Comparison of ENCODE assay signal across 8 mouse cellular contexts in genomic region chr7:97842806-97843570, GRCm38 (mm10). TPM values are rescaled to one million over a fixed set of nuclear protein-coding genes. Genes with fewer than 3 reads are reported as not detected.
DNase-seq lines count a peak whose midpoint lies in the region; ATAC-seq and TF ChIP-seq lines count a peak whose summit lies in the region.

No protein-coding gene starts in this region.

- no peaks in the 10 kb centered on the region for H3K4me1 ChIP-seq in MEL (ENCODE audit: control insufficient read depth in 1 of 2, insufficient read depth in 2 of 2, low read length in 2 of 2)
- H3K4me1 ChIP-seq in cerebellum, adult 2 months (ENCODE audit: control insufficient read depth, insufficient read depth, low read length), result peaks cover 3% of the 10 kb centered on the region; the same call in 1 of the 2 replicates
- peaks cover 16% of the 10 kb centered on the region for H3K4me1 ChIP-seq in forebrain, postnatal 0 days (ENCODE audit: insufficient read depth)
- H3K4me1 ChIP-seq in lung, adult 2 months (ENCODE audit: control insufficient read depth, insufficient read depth, low read length), result no peaks in the 10 kb centered on the region; the same call in 1 of the 2 replicates

- H3K79me2 ChIP-seq in MEL (ENCODE audit: control insufficient read depth, insufficient read depth, low read length, poor library complexity), result no peaks in the 10 kb centered on the region

- peak; percentile 90 for DNase-seq in MEL (ENCODE audit: low read depth, low spot score)
- DNase-seq in cerebellum, adult 2 months, result peak; percentile 90 to 93
- peak; percentile 92 for DNase-seq in forebrain, postnatal 0 days
- peak; percentile 33 to 43 for DNase-seq in heart, postnatal 36 days
- peak; percentile 86 to 87 for DNase-seq in layer of hippocampus, adult 2 months (ENCODE audit: low spot score in 2 of 2)
- DNase-seq in lung, adult 2 months, result peak; percentile 56
- DNase-seq in testis, postnatal 14 days (ENCODE audit: low spot score), result peak; percentile 53

- H3K4me3 ChIP-seq in MEL (ENCODE audit: control insufficient read depth in 1 of 2, insufficient read depth in 1 of 2, low read depth in 2 of 2, low read length in 2 of 2), result peak overlapping the region; percentile 61 to 64
- H3K4me3 ChIP-seq in cerebellum, adult 2 months (replicated peaks; ENCODE audit: insufficient read depth, low read depth, low read length), result peak overlapping the region; percentile 90
- H3K4me3 ChIP-seq in forebrain, postnatal 0 days (ENCODE audit: low read depth, low read length), result peak overlapping the region; percentile 60
- H3K4me3 ChIP-seq in layer of hippocampus, adult 2 months, result peak overlapping the region; percentile 80
- H3K4me3 ChIP-seq in lung, adult 2 months (replicated peaks; ENCODE audit: extremely low read depth, low read depth, low read length), result peak overlapping the region; percentile 62

- H3K36me3 ChIP-seq in MEL (ENCODE audit: control insufficient read depth in 1 of 2, insufficient read depth in 2 of 2, low read length in 2 of 2), result no peaks in the 10 kb centered on the region
- no peaks in the 10 kb centered on the region for H3K36me3 ChIP-seq in forebrain, postnatal 0 days (ENCODE audit: insufficient read depth)

- no peak for TF ChIP-seq RAD21 in MEL (IDR thresholded peaks at IDR 0.05; ENCODE audit: low read depth, low read length)

- 1% methylated on average over 22 of the region's 22 CpGs for WGBS in cerebellum, adult 2 months
- WGBS in forebrain, postnatal 0 days, result 3% methylated on average over 22 of the region's 22 CpGs
- 7% methylated on average over 22 of the region's 22 CpGs for WGBS in lung, adult 2 months

- no peak overlapping the region for H3K27ac ChIP-seq in MEL (ENCODE audit: control insufficient read depth, low read depth, low read length)
- H3K27ac ChIP-seq in cerebellum, adult 2 months (ENCODE audit: insufficient read depth, low read length), result peak overlapping the region; percentile 75
- H3K27ac ChIP-seq in forebrain, postnatal 0 days (ENCODE audit: low read depth, low read length), result peak overlapping the region; percentile 94
- H3K27ac ChIP-seq in layer of hippocampus, adult 2 months, result peak overlapping the region; percentile 96

- TF ChIP-seq CTCF in MEL (IDR thresholded peaks at IDR 0.05 in 2 of 3, conservative IDR thresholded peaks at IDR 0.05 in 1 of 3; ENCODE audit: control insufficient read depth in 1 of 3, insufficient read depth in 1 of 3, low read depth in 2 of 3, low read length in 3 of 3, poor library complexity in 1 of 3, severe bottlenecking in 1 of 3), result peak in 2 of 3 experiments; percentile 4 to 16; a peak in 1 of 6 replicates
- TF ChIP-seq CTCF in cerebellum, adult 2 months (IDR thresholded peaks at IDR 0.05; ENCODE audit: borderline replicate concordance, insufficient read depth, low read depth, low read length), result no peak
- peak; percentile 52 for TF ChIP-seq CTCF in forebrain, postnatal 0 days (IDR thresholded peaks at IDR 0.05; ENCODE audit: low read depth)
- peak; percentile 49 for TF ChIP-seq CTCF in layer of hippocampus, adult 2 months (conservative IDR thresholded peaks at IDR 0.05)
- no peak for TF ChIP-seq CTCF in lung, adult 2 months (IDR thresholded peaks at IDR 0.05; ENCODE audit: insufficient read depth, low read length)

- ATAC-seq in forebrain, postnatal 0 days, result peak; percentile 99
- ATAC-seq in neutrophil, adult 5-6 weeks (ENCODE audit: extremely low read depth, insufficient number of reproducible peaks, low FRiP score, poor library complexity, severe bottlenecking), result peak; percentile 76

- intact Hi-C loops in heart, postnatal 36 days (cut with DNase I), result loop anchor here (1.0 to 5.0 kb wide), 2 partner anchors 76 to 97 kb away; no protein-coding TSS in a partner anchor

- peak overlapping the region; percentile 61 for H3K4me2 ChIP-seq in forebrain, postnatal 0 days (ENCODE audit: low read depth)

- no peaks in the 10 kb centered on the region for H3K9me3 ChIP-seq in MEL (replicated peaks; ENCODE audit: insufficient read depth, low read length)
- no peaks in the 10 kb centered on the region for H3K9me3 ChIP-seq in forebrain, postnatal 0 days (ENCODE audit: low read length)

- peak in 1 of 2 experiments; percentile 46; a peak in 1 of 4 replicates for TF ChIP-seq POLR2A in MEL (IDR thresholded peaks at IDR 0.05; ENCODE audit: control insufficient read depth in 1 of 2, insufficient read depth in 1 of 2, low read depth in 1 of 2, low read length in 2 of 2, poor library complexity in 1 of 2)
- peak; percentile 98 for TF ChIP-seq POLR2A in cerebellum, adult 2 months (IDR thresholded peaks at IDR 0.05; ENCODE audit: borderline replicate concordance, insufficient read depth, low read length)
- TF ChIP-seq POLR2A in lung, adult 2 months (IDR thresholded peaks at IDR 0.05; ENCODE audit: borderline replicate concordance, extremely low read depth, low read depth, low read length), result peak; percentile 61; the same call in 1 of the 2 replicates

- no peaks in the 10 kb centered on the region; a peak in 2 of 4 replicates for H3K27me3 ChIP-seq in MEL (ENCODE audit: control insufficient read depth in 1 of 2, insufficient read depth in 2 of 2, low read length in 2 of 2)
- no peaks in the 10 kb centered on the region for H3K27me3 ChIP-seq in cerebellum, adult 2 months (ENCODE audit: control insufficient read depth, insufficient read depth, low read length)
- H3K27me3 ChIP-seq in forebrain, postnatal 0 days (ENCODE audit: insufficient read depth, low read length), result no peaks in the 10 kb centered on the region

- H3K9ac ChIP-seq in MEL (ENCODE audit: control insufficient read depth, low read depth, low read length, poor library complexity, severe bottlenecking), result peak overlapping the region; percentile 60
- peak overlapping the region; percentile 90 for H3K9ac ChIP-seq in forebrain, postnatal 0 days

- TF ChIP-seq EP300 in MEL (IDR thresholded peaks at IDR 0.05; ENCODE audit: low read depth in 1 of 2, low read length in 2 of 2), result no peak

TF ChIP-seq in MEL, 35 proteins besides CTCF, POLR2A, EP300 and RAD21:
- no peak for TF ChIP-seq MAX (IDR thresholded peaks at IDR 0.05; ENCODE audit: low read length)
- no peak for TF ChIP-seq GATA1 (IDR thresholded peaks at IDR 0.05; ENCODE audit: low read depth, low read length)
- TF ChIP-seq POLR2AphosphoS5 (IDR thresholded peaks at IDR 0.05; ENCODE audit: borderline replicate concordance, low read depth, low read length), result no peak
- no peak for TF ChIP-seq USF1 (IDR thresholded peaks at IDR 0.05; ENCODE audit: low read depth, low read length)
- TF ChIP-seq CHD2 (IDR thresholded peaks at IDR 0.05; ENCODE audit: low read length), result no peak
- no peak for TF ChIP-seq ELF1 (IDR thresholded peaks at IDR 0.05; ENCODE audit: low read depth, low read length)
- TF ChIP-seq UBTF (IDR thresholded peaks at IDR 0.05; ENCODE audit: borderline replicate concordance, insufficient read depth, low read depth, low read length), result no peak
- no peak for TF ChIP-seq ZNF384 (IDR thresholded peaks at IDR 0.05; ENCODE audit: low read depth, low read length)
- peak; percentile 20; the same call in 1 of the 2 replicates for TF ChIP-seq SMC3 (IDR thresholded peaks at IDR 0.05; ENCODE audit: low read depth, low read length)

RNA-seq across cellular contexts. Expression of gene Pak1, which starts 54.6 kb away (rescaled TPM):
- 2.5 and 2.8 TPM in 2 replicates for total RNA-seq in MEL (2012; rRNA removed)
- polyA plus RNA-seq in MEL (2012; ENCODE audit: insufficient read depth in 1 of 2, insufficient read length in 2 of 2, low read depth in 1 of 2, low replicate concordance in 2 of 2, missing spikeins in 1 of 2), result 1 to 10 TPM in 1 of 2 experiments, not detected in 1; 6.7 TPM
- polyA plus RNA-seq in cerebellum, adult 2 months (2012; rRNA removed), result 363 and 385 TPM in 2 replicates
- total RNA-seq in forebrain, postnatal 0 days (2014; rRNA removed), result 169 and 186 TPM in 2 replicates
- 132 and 135 TPM in 2 replicates for polyA plus RNA-seq in forebrain, postnatal 0 days (2015; fragmentation: Nextera tagmentation; extraction: Ambion mirVana)
- 1 to 10 TPM in 1 of 2 experiments, under 1 TPM in 1; 0.61 to 2.0 TPM for total RNA-seq in heart, postnatal 36 days (2021)
- 100 to 1,000 TPM; 209 to 219 TPM for total RNA-seq in layer of hippocampus, adult 2 months (2021)
- polyA plus RNA-seq in lung, adult 2 months (2012; rRNA removed), result 7.2 and 7.5 TPM in 2 replicates
- 14.2 and 15.8 TPM in 2 replicates for total RNA-seq in neutrophil, adult 5-6 weeks (2017)

Comparison
In these comparisons a context has a peak if more than half of its experiments do, and no peak if none do; other contexts are left out.
1. DNase-seq: peak in every context shown above with its lines; median percentile 92 in forebrain, postnatal 0 days; 92 in cerebellum, adult 2 months; 90 in MEL; 86 in layer of hippocampus, adult 2 months; 56 in lung, adult 2 months; 53 in testis, postnatal 14 days; 38 in heart, postnatal 36 days.
2. CTCF ChIP-seq: peak in MEL (2 of 3), forebrain, postnatal 0 days (single experiment) and layer of hippocampus, adult 2 months (single experiment); none in cerebellum, adult 2 months (single experiment) and lung, adult 2 months (single experiment).
3. RNA of gene Pak1, which starts 54.6 kb away (total RNA-seq): 209 to 219 TPM in layer of hippocampus, adult 2 months and 169 to 186 TPM in forebrain, postnatal 0 days; 14.2 to 15.8 TPM in neutrophil, adult 5-6 weeks, 2.5 to 2.8 TPM in MEL and 0.61 to 2.0 TPM in heart, postnatal 36 days; every median in the first group is over 10 times any median in the second.
4. Peak in every context shown above with its lines, with median percentiles within 50 percentile points of each other: H3K4me3 ChIP-seq.